Mouse (Mus musculus) forebrain, postnatal 0 days (tissue): ENCODE measurements around the gene Gnptab. TPM values are rescaled to one million over a fixed set of nuclear protein-coding genes. Genes with fewer than 3 reads are reported as not detected.
"Not testable (repeated sequence)": the region's sequence is repeated elsewhere in the genome, so short reads cannot be mapped to it uniquely, and the experiment has no call there.

ENCODE experiments used
- ATAC-seq: fragments of 200-750 bp; cut with Nextera tagmentation; 2 replicates; pipeline ENCODE4 v1.8.0; 2017; ENCODE audit warnings: mild to moderate bottlenecking, moderate library complexity
- DNase-seq: peaks from one replicate; pipeline ENCODE4 v3.0.0-alpha.2; 2015
- H3K27ac ChIP-seq: fragments of 300-500 bp; sonication (generic); 2 replicates; pipeline ENCODE4 v1.5.1; 2014; ENCODE audit warnings: low read depth, mild to moderate bottlenecking, antibody characterized with exemption, low read length, moderate library complexity, mixed read lengths
- H3K27me3 ChIP-seq: fragments of 300-500 bp; sonication (generic); 2 replicates; pipeline ENCODE4 v1.6.1; 2014; ENCODE audit warnings: mild to moderate bottlenecking, low read length, mixed read lengths; ENCODE audit not compliant: insufficient read depth
- H3K36me3 ChIP-seq: fragments of 300-500 bp; sonication (generic); 2 replicates; pipeline ENCODE4 v1.6.1; 2014; ENCODE audit warnings: mild to moderate bottlenecking, moderate library complexity; ENCODE audit not compliant: insufficient read depth
- H3K4me1 ChIP-seq: fragments of 300-500 bp; sonication (generic); 2 replicates; pipeline ENCODE4 v1.6.1; 2014; ENCODE audit warnings: antibody characterized with exemption; ENCODE audit not compliant: insufficient read depth
- H3K4me2 ChIP-seq: fragments of 300-500 bp; sonication (generic); 2 replicates; pipeline ENCODE4 v1.6.1; 2014; ENCODE audit warnings: low read depth, mild to moderate bottlenecking, moderate library complexity
- H3K4me3 ChIP-seq: fragments of 300-500 bp; sonication (generic); 2 replicates; pipeline ENCODE4 v1.5.1; 2014; ENCODE audit warnings: low read depth, low read length, mixed read lengths
- H3K9ac ChIP-seq: fragments of 300-500 bp; sonication (generic); 2 replicates; pipeline ENCODE4 v1.6.1; 2014; ENCODE audit warnings: mild to moderate bottlenecking
- H3K9me3 ChIP-seq: fragments of 300-500 bp; sonication (generic); 2 replicates; pipeline ENCODE4 v1.6.1; 2016; ENCODE audit warnings: low read length
- CTCF ChIP-seq: sonication (generic); IDR thresholded peaks from 2 replicates; pipeline ENCODE4 v1.5.1; 2016; ENCODE audit warnings: antibody characterized with exemption, control low read depth, low read depth
- WGBS: fragments of 180-500 bp; shearing (Covaris S2); extraction: QIAGEN DNeasy Blood & Tissue Kit; methylation state at CpG from one replicate; pipeline ENCODE4 v1.1.7; 2014; 5-methylcytosine and 5-hydroxymethylcytosine counted together
- polyA plus RNA-seq: library from polyadenylated mRNA; unstranded; fragments of >200 nt; fragmentation: Nextera tagmentation; extraction: Ambion mirVana; gene quantifications from 2 replicates; pipeline ENCODE4 v1.2.1, GENCODE M21; 2015
- total RNA-seq: library from RNA; depleted of rRNA; stranded (reverse); fragments of >200 nt; gene quantifications from 2 replicates; pipeline ENCODE4 v1.2.3, GENCODE M21; 2014

Gene Gnptab
- total and polyA plus RNA-seq, 2 experiments from 2014 or later: 21.3 to 44.0 TPM

GRCm38 (mm10) chr10:88362218-88362617 lies 16.7 kb upstream of the Gnptab start:
- no peaks in the 10 kb centered on the region for H3K36me3 ChIP-seq
- H3K4me3 ChIP-seq: no peak overlapping the region
- no peak overlapping the region for H3K27ac ChIP-seq
- H3K9ac ChIP-seq: no peak overlapping the region
- H3K4me2 ChIP-seq: no peak overlapping the region
- WGBS: 86% methylated on average over 1 of the region's 1 CpGs
- ATAC-seq: no peak
- H3K4me1 ChIP-seq: no peaks in the 10 kb centered on the region
- no peaks in the 10 kb centered on the region for H3K9me3 ChIP-seq
- no peak for DNase-seq
- no peaks in the 10 kb centered on the region for H3K27me3 ChIP-seq
- no peak for TF ChIP-seq CTCF

GRCm38 (mm10) chr10:88364221-88364620 lies 14.7 kb upstream of the Gnptab start:
- Histone ChIP-seq H3K27ac (no peak overlapping the region), H3K4me3 (no peak overlapping the region), H3K4me1 (no peaks in the 10 kb centered on the region), H3K4me2 (no peak overlapping the region), H3K9ac (no peak overlapping the region), H3K9me3 (no peaks in the 10 kb centered on the region), H3K36me3 (no peaks in the 10 kb centered on the region), H3K27me3 (no peaks in the 10 kb centered on the region)
- TF ChIP-seq CTCF: no peak
- 87% methylated on average over 3 of the region's 3 CpGs for WGBS
- ATAC-seq: no peak
- no peak for DNase-seq

- TF ChIP-seq CTCF: no peak
- Histone ChIP-seq H3K4me1 (no peaks in the 10 kb centered on the region), H3K36me3 (no peaks in the 10 kb centered on the region), H3K4me3 (no peak overlapping the region), H3K9ac (no peak overlapping the region), H3K4me2 (no peak overlapping the region), H3K27ac (no peak overlapping the region), H3K9me3 (no peaks in the 10 kb centered on the region), H3K27me3 (no peaks in the 10 kb centered on the region)
- no peak for DNase-seq
- 51% methylated on average over 4 of the region's 4 CpGs for WGBS
- ATAC-seq: no peak
Observed at GRCm38 (mm10) chr10:88369233-88369632, 9.7 kb upstream of the Gnptab start.

GRCm38 (mm10) chr10:88371793-88372192 lies 7.1 kb upstream of the Gnptab start:
- no peak overlapping the region for H3K9ac ChIP-seq
- H3K27me3 ChIP-seq: no peaks in the 10 kb centered on the region
- peak; percentile 59 for TF ChIP-seq CTCF
- no peaks in the 10 kb centered on the region for H3K9me3 ChIP-seq
- H3K36me3 ChIP-seq: no peaks in the 10 kb centered on the region
- 4% methylated on average over 2 of the region's 2 CpGs for WGBS
- no peaks in the 10 kb centered on the region for H3K4me1 ChIP-seq
- no peak overlapping the region for H3K27ac ChIP-seq
- DNase-seq (no peak), ATAC-seq (no peak)
- no peak overlapping the region for H3K4me2 ChIP-seq
- no peak overlapping the region for H3K4me3 ChIP-seq

GRCm38 (mm10) chr10:88372436-88372835 lies 6.5 kb upstream of the Gnptab start:
- H3K9me3 ChIP-seq: no peaks in the 10 kb centered on the region
- H3K9ac ChIP-seq: no peak overlapping the region
- no peak overlapping the region for H3K4me3 ChIP-seq
- H3K4me2 ChIP-seq: no peak overlapping the region
- no peaks in the 10 kb centered on the region for H3K27me3 ChIP-seq
- ATAC-seq: no peak
- no peaks in the 10 kb centered on the region for H3K4me1 ChIP-seq
- WGBS: 94% methylated on average over 4 of the region's 4 CpGs
- H3K27ac ChIP-seq: no peak overlapping the region
- no peak for TF ChIP-seq CTCF
- DNase-seq: no peak
- H3K36me3 ChIP-seq: no peaks in the 10 kb centered on the region

GRCm38 (mm10) chr10:88372945-88373344 lies 6.0 kb upstream of the Gnptab start:
- H3K4me1 ChIP-seq, H3K4me3 ChIP-seq, ATAC-seq, H3K9ac ChIP-seq, H3K27me3 ChIP-seq, H3K36me3 ChIP-seq, H3K4me2 ChIP-seq, H3K27ac ChIP-seq, DNase-seq, H3K9me3 ChIP-seq: not testable (repeated sequence)
- 80% methylated on average over 2 of the region's 2 CpGs for WGBS

GRCm38 (mm10) chr10:88374984-88375383 lies 3.9 kb upstream of the Gnptab start:
- Histone ChIP-seq H3K4me3 (no peak overlapping the region), H3K9me3 (no peaks in the 10 kb centered on the region), H3K4me1 (no peaks in the 10 kb centered on the region), H3K4me2 (no peak overlapping the region), H3K27ac (no peak overlapping the region), H3K9ac (no peak overlapping the region), H3K36me3 (no peaks in the 10 kb centered on the region), H3K27me3 (no peaks in the 10 kb centered on the region)
- 35% methylated on average over 10 of the region's 10 CpGs for WGBS
- TF ChIP-seq CTCF: peak; percentile 35
- ATAC-seq (no peak), DNase-seq (peak; percentile 9)

GRCm38 (mm10) chr10:88376770-88377169 lies 2.2 kb upstream of the Gnptab start:
- peak; percentile 98 for TF ChIP-seq CTCF
- Histone ChIP-seq H3K4me3 (no peak overlapping the region), H3K4me2 (peak overlapping the region; percentile 40), H3K36me3 (no peaks in the 10 kb centered on the region), H3K9me3 (no peaks in the 10 kb centered on the region), H3K27me3 (no peaks in the 10 kb centered on the region), H3K27ac (no peak overlapping the region), H3K9ac (no peak overlapping the region), H3K4me1 (0 out of 2 replicates have a peak, but pooled peaks cover 7% of the 10 kb centered on the region)
- ATAC-seq (peak; percentile 37), DNase-seq (peak; percentile 91)
- WGBS: 3% methylated on average over 11 of the region's 11 CpGs
